Mouse (Mus musculus) brain, embryonic 14.5 days (tissue): ENCODE measurements around the gene Oaz3.

ENCODE experiments used
- CTCF ChIP-seq: fragments of 200-500 bp; IDR thresholded peaks from 2 replicates; pipeline ENCODE4 v1.5.1; 2012; ENCODE audit warnings: inconsistent platforms, mild to moderate bottlenecking, moderate library complexity, borderline replicate concordance; ENCODE audit not compliant: insufficient read depth, insufficient read length; ENCODE audit errors: extremely low read depth
- POLR2A ChIP-seq: fragments of 200-500 bp; IDR thresholded peaks from 2 replicates; pipeline ENCODE4 v1.6.1; 2012; ENCODE audit warnings: mild to moderate bottlenecking, inconsistent platforms, borderline replicate concordance; ENCODE audit not compliant: poor library complexity, insufficient read depth, insufficient read length, severe bottlenecking; ENCODE audit errors: extremely low read depth

GRCm38 (mm10) chr3:94485922-94486321 lies 42.2 kb upstream of the Oaz3 start:
- TF ChIP-seq CTCF (no peak), POLR2A (no peak)
